Comparison of ENCODE assay signal across 12 mouse cellular contexts in genomic region chr7:128321260-128321659, GRCm38 (mm10). TPM values are rescaled to one million over a fixed set of nuclear protein-coding genes. Genes with fewer than 3 reads are reported as not detected.
DNase-seq lines count a peak whose midpoint lies in the region; ATAC-seq and TF ChIP-seq lines count a peak whose summit lies in the region.
"Had no signal": no experiment of that assay in that cellular context is flagged by ENCODE, and none has a peak within 500 bp of the region (broad histone marks: within the 10 kb centered on the region; RNA-seq: fewer than 3 reads in every experiment).

No protein-coding gene starts in this region.

- TF ChIP-seq EP300 in liver, postnatal 0 days (IDR thresholded peaks at IDR 0.05; ENCODE audit: low read depth), result no peak

- no peak overlapping the region for H3K9ac ChIP-seq in kidney, postnatal 0 days (ENCODE audit: low read depth, low read length)
- H3K9ac ChIP-seq in liver, postnatal 0 days (replicated peaks), result no peak overlapping the region
- no peak overlapping the region for H3K9ac ChIP-seq in midbrain, embryonic 13.5 days (replicated peaks)

- ATAC-seq in kidney, postnatal 0 days (replicated peaks; ENCODE audit: low FRiP score, low read depth), result 0 out of 2 replicates have a peak, but pooled peaks have one; percentile 54
- peak; percentile 35 for ATAC-seq in liver, postnatal 0 days
- no peak for ATAC-seq in midbrain, embryonic 13.5 days

- no peak for TF ChIP-seq CTCF in kidney, postnatal 0 days (IDR thresholded peaks at IDR 0.05; ENCODE audit: low read depth)
- no peak for TF ChIP-seq CTCF in liver, postnatal 0 days (IDR thresholded peaks at IDR 0.05; ENCODE audit: low read depth)

- H3K36me3 ChIP-seq in kidney, postnatal 0 days (ENCODE audit: insufficient read depth, low read length), result no peaks in the 10 kb centered on the region
- H3K36me3 ChIP-seq in liver, postnatal 0 days (replicated peaks; ENCODE audit: insufficient read depth, low read length), result no peaks in the 10 kb centered on the region
- H3K36me3 ChIP-seq in midbrain, embryonic 13.5 days, result no peaks in the 10 kb centered on the region

- 68% methylated on average over 7 of the region's 7 CpGs for WGBS in kidney, postnatal 0 days
- 59% methylated on average over 7 of the region's 7 CpGs for WGBS in liver, postnatal 0 days (ENCODE audit: insufficient replicate concordance)
- 83% methylated on average over 7 of the region's 7 CpGs for WGBS in midbrain, embryonic 13.5 days

- no peak overlapping the region for H3K4me2 ChIP-seq in kidney, postnatal 0 days (ENCODE audit: low read length)
- no peak overlapping the region; the same call in 1 of the 2 replicates for H3K4me2 ChIP-seq in liver, postnatal 0 days (ENCODE audit: low read depth, low read length)
- no peak overlapping the region for H3K4me2 ChIP-seq in midbrain, embryonic 13.5 days (replicated peaks)

- no peaks in the 10 kb centered on the region for H3K4me1 ChIP-seq in kidney, postnatal 0 days (replicated peaks; ENCODE audit: insufficient read depth, low read length)
- no peaks in the 10 kb centered on the region for H3K4me1 ChIP-seq in liver, postnatal 0 days (ENCODE audit: insufficient read depth)
- H3K4me1 ChIP-seq in midbrain, embryonic 13.5 days (replicated peaks), result no peaks in the 10 kb centered on the region

- H3K27ac ChIP-seq in kidney, postnatal 0 days, result no peak overlapping the region
- H3K27ac ChIP-seq in liver, postnatal 0 days (ENCODE audit: low read depth), result peak overlapping the region; percentile 62; the same call in 1 of the 2 replicates
- H3K27ac ChIP-seq in midbrain, embryonic 13.5 days, result no peak overlapping the region

- DNase-seq in kidney, postnatal 0 days (ENCODE audit: low spot score), result peak; percentile 62
- no peak for DNase-seq in kidney, adult 18-20 months
- DNase-seq in brain, adult 2 months (ENCODE audit: low read depth, low spot score), result peak; percentile 7
- DNase-seq in forelimb bud, embryonic 11.5 days (ENCODE audit: low read depth, low spot score), result peak; percentile 40
- peak; percentile 17 for DNase-seq in liver, postnatal 0 days
- no peak for DNase-seq in layer of hippocampus, postnatal 36 days
- no peak for DNase-seq in gastrocnemius, postnatal 36 days
- DNase-seq: adrenal gland, postnatal 36 days; cerebellum, adult 9-10 months; kidney, adult 11 months had no signal

- intact Hi-C loops in gastrocnemius, postnatal 36 days (cut with DNase I), result no loop called here

- H3K27me3 ChIP-seq in kidney, postnatal 0 days (ENCODE audit: insufficient read depth, low read length), result no peaks in the 10 kb centered on the region
- no peaks in the 10 kb centered on the region for H3K27me3 ChIP-seq in liver, postnatal 0 days (ENCODE audit: insufficient read depth, low read length)
- H3K27me3 ChIP-seq in midbrain, embryonic 13.5 days, result no peaks in the 10 kb centered on the region

- no peaks in the 10 kb centered on the region for H3K9me3 ChIP-seq in kidney, postnatal 0 days (replicated peaks; ENCODE audit: low read length)
- H3K9me3 ChIP-seq in liver, postnatal 0 days (ENCODE audit: low read length), result no peaks in the 10 kb centered on the region
- H3K9me3 ChIP-seq in midbrain, embryonic 13.5 days, result no peaks in the 10 kb centered on the region

- H3K4me3 ChIP-seq in kidney, postnatal 0 days (replicated peaks; ENCODE audit: low read depth, low read length), result no peak overlapping the region
- H3K4me3 ChIP-seq in liver, postnatal 0 days (ENCODE audit: low read depth, low read length), result no peak overlapping the region
- H3K4me3 ChIP-seq in midbrain, embryonic 13.5 days (replicated peaks), result no peak overlapping the region

RNA-seq across cellular contexts. Expression of gene BC017158, which starts 23.3 kb away (rescaled TPM):
- polyA plus RNA-seq in kidney, postnatal 0 days (2015; fragmentation: Nextera tagmentation; extraction: Ambion mirVana), result 22.1 and 23.4 TPM in 2 replicates
- 9.4 and 9.6 TPM in 2 replicates for polyA plus RNA-seq in liver, postnatal 0 days (2015; fragmentation: Nextera tagmentation; extraction: Ambion mirVana)
- 17.5 and 17.7 TPM in 2 replicates for polyA plus RNA-seq in midbrain, embryonic 13.5 days (2015; fragmentation: Nextera tagmentation; extraction: Ambion mirVana)
- total RNA-seq in layer of hippocampus, postnatal 36 days (2021), result 10 to 100 TPM; 23.0 to 24.0 TPM
- 1 to 10 TPM; 2.5 to 2.6 TPM for total RNA-seq in gastrocnemius, postnatal 36 days (2021)

RNA-seq across cellular contexts. Expression of gene Slc5a2, which starts 55.8 kb away (rescaled TPM):
- 6.6 and 8.5 TPM in 2 replicates for polyA plus RNA-seq in kidney, postnatal 0 days (2015; fragmentation: Nextera tagmentation; extraction: Ambion mirVana)
- 1.3 and 1.8 TPM in 2 replicates for polyA plus RNA-seq in liver, postnatal 0 days (2015; fragmentation: Nextera tagmentation; extraction: Ambion mirVana)
- polyA plus RNA-seq in midbrain, embryonic 13.5 days (2015; fragmentation: Nextera tagmentation; extraction: Ambion mirVana), result not detected in 2 replicates
- not detected for total RNA-seq in layer of hippocampus, postnatal 36 days (2021)
- total RNA-seq in gastrocnemius, postnatal 36 days (2021), result not detected
- total RNA-seq: adrenal gland, postnatal 36 days; heart, postnatal 10 days had no signal

Comparison
In these comparisons a context has a peak if more than half of its experiments do, and no peak if none do; other contexts are left out.
1. DNase-seq: peak in kidney, postnatal 0 days (single experiment), brain, adult 2 months (single experiment), forelimb bud, embryonic 11.5 days (single experiment) and liver, postnatal 0 days (single experiment); none in kidney, adult 18-20 months (single experiment), layer of hippocampus, postnatal 36 days (0 of 2) and gastrocnemius, postnatal 36 days (0 of 2).